Mouse (Mus musculus) forebrain, embryonic 16.5 days (tissue): ENCODE measurements at regions not wholly inside any gene's neighbourhood (a gene's known extent, or its start where the extent isn't known, plus 50 kb on each side); places are given as distances from the start of the nearest gene placed in this dataset.

Experiments
- ATAC-seq: fragments of 200-750 bp; cut with Nextera tagmentation; 2 replicates; pipeline ENCODE4 v1.8.0; 2017; ENCODE audit warnings: mild to moderate bottlenecking, moderate library complexity
- H3K27ac ChIP-seq: fragments of 300-500 bp; sonication (generic); 2 replicates; pipeline ENCODE4 v1.5.1; 2014; ENCODE audit warnings: low read length, control low read depth
- H3K27me3 ChIP-seq: fragments of 300-500 bp; sonication (generic); replicated peaks from 2 replicates; pipeline ENCODE4 v1.6.1; 2014; ENCODE audit warnings: low read length; ENCODE audit not compliant: control insufficient read depth, insufficient read depth
- H3K36me3 ChIP-seq: fragments of 300-500 bp; sonication (generic); 2 replicates; pipeline ENCODE4 v1.6.1; 2014; ENCODE audit not compliant: control insufficient read depth, insufficient read depth
- H3K4me1 ChIP-seq: fragments of 300-500 bp; sonication (generic); replicated peaks from 2 replicates; pipeline ENCODE4 v1.6.1; 2014; ENCODE audit warnings: low read length; ENCODE audit not compliant: control insufficient read depth, insufficient read depth
- H3K4me2 ChIP-seq: fragments of 300-500 bp; sonication (generic); 2 replicates; pipeline ENCODE4 v1.6.1; 2014; ENCODE audit warnings: mild to moderate bottlenecking, low read length, control low read depth
- H3K4me3 ChIP-seq: fragments of 300-500 bp; sonication (generic); replicated peaks from 2 replicates; pipeline ENCODE4 v1.5.1; 2014; ENCODE audit warnings: mild to moderate bottlenecking, low read length, control low read depth
- H3K9ac ChIP-seq: fragments of 300-500 bp; sonication (generic); replicated peaks from 2 replicates; pipeline ENCODE4 v1.6.1; 2014; ENCODE audit warnings: low read depth, low read length, control low read depth
- H3K9me3 ChIP-seq: fragments of 300-500 bp; sonication (generic); 2 replicates; pipeline ENCODE4 v1.6.1; 2016; ENCODE audit warnings: low read length; ENCODE audit not compliant: control insufficient read depth
- WGBS: fragments of 180-500 bp; shearing (Covaris S2); extraction: QIAGEN DNeasy Blood & Tissue Kit; methylation state at CpG from one replicate; pipeline ENCODE4 v1.1.7; 2014; 5-methylcytosine and 5-hydroxymethylcytosine counted together

GRCm38 (mm10) chr6:143439484-143439883 lies 272.5 kb downstream of the Etnk1 start:
- ATAC-seq: peak; percentile 59; the same call in 1 of the 2 replicates
- Histone ChIP-seq H3K4me1 (peaks cover 17% of the 10 kb centered on the region), H3K4me3 (no peak overlapping the region), H3K9ac (no peak overlapping the region), H3K27ac (no peak overlapping the region), H3K27me3 (no peaks in the 10 kb centered on the region), H3K4me2 (no peak overlapping the region), H3K36me3 (no peaks in the 10 kb centered on the region), H3K9me3 (no peaks in the 10 kb centered on the region)
- WGBS: 63% methylated on average over 10 of the region's 10 CpGs

- ATAC-seq: no peak
- H3K4me2 ChIP-seq: no peak overlapping the region
- no peaks in the 10 kb centered on the region for H3K9me3 ChIP-seq
- H3K27ac ChIP-seq: no peak overlapping the region
- H3K4me3 ChIP-seq: no peak overlapping the region
- no peak overlapping the region for H3K9ac ChIP-seq
- H3K27me3 ChIP-seq: no peaks in the 10 kb centered on the region
- peaks cover 17% of the 10 kb centered on the region for H3K4me1 ChIP-seq
- no peaks in the 10 kb centered on the region for H3K36me3 ChIP-seq
- 74% methylated on average over 15 of the region's 15 CpGs for WGBS
These were observed 273.4 kb downstream of the Etnk1 start for GRCm38 (mm10) chr6:143440237-143440950.

- 89% methylated on average over 8 of the region's 8 CpGs for WGBS
These were observed 275.3 kb downstream of the Etnk1 start for GRCm38 (mm10) chr6:143442361-143442760.

GRCm38 (mm10) chr6:143443446-143443845 lies 276.4 kb downstream of the Etnk1 start:
- Histone ChIP-seq H3K9me3 (no peaks in the 10 kb centered on the region), H3K27ac (no peak overlapping the region), H3K36me3 (no peaks in the 10 kb centered on the region), H3K4me1 (no peaks in the 10 kb centered on the region), H3K4me2 (no peak overlapping the region), H3K4me3 (no peak overlapping the region), H3K9ac (no peak overlapping the region), H3K27me3 (no peaks in the 10 kb centered on the region)
- no peak for ATAC-seq
- WGBS: 77% methylated on average over 6 of the region's 6 CpGs

More at GRCm38 (mm10) chr6:143442361-143442760, 275.3 kb downstream of the Etnk1 start:
- Histone ChIP-seq H3K27me3 (no peaks in the 10 kb centered on the region), H3K9me3 (no peaks in the 10 kb centered on the region), H3K27ac (no peak overlapping the region), H3K4me1 (peaks cover 8% of the 10 kb centered on the region), H3K4me2 (no peak overlapping the region), H3K9ac (no peak overlapping the region), H3K4me3 (no peak overlapping the region), H3K36me3 (no peaks in the 10 kb centered on the region)
- ATAC-seq: no peak

- H3K36me3 ChIP-seq: no peaks in the 10 kb centered on the region
These were observed 277.8 kb downstream of the Etnk1 start for GRCm38 (mm10) chr6:143444782-143445181.

GRCm38 (mm10) chr6:143445834-143446552 lies 279.0 kb downstream of the Etnk1 start:
- Histone ChIP-seq H3K36me3 (no peaks in the 10 kb centered on the region), H3K4me3 (no peak overlapping the region), H3K9ac (no peak overlapping the region), H3K27me3 (no peaks in the 10 kb centered on the region), H3K4me1 (no peaks in the 10 kb centered on the region), H3K27ac (no peak overlapping the region), H3K4me2 (no peak overlapping the region), H3K9me3 (no peaks in the 10 kb centered on the region)
- WGBS: 79% methylated on average over 13 of the region's 13 CpGs
- ATAC-seq: no peak

More at GRCm38 (mm10) chr6:143444782-143445181, 277.8 kb downstream of the Etnk1 start:
- no peaks in the 10 kb centered on the region for H3K9me3 ChIP-seq
- 81% methylated on average over 3 of the region's 3 CpGs for WGBS
- ATAC-seq: no peak
- H3K4me3 ChIP-seq: no peak overlapping the region
- H3K4me1 ChIP-seq: no peaks in the 10 kb centered on the region
- no peak overlapping the region for H3K9ac ChIP-seq
- no peak overlapping the region for H3K4me2 ChIP-seq
- H3K27me3 ChIP-seq: no peaks in the 10 kb centered on the region
- H3K27ac ChIP-seq: no peak overlapping the region

- Histone ChIP-seq H3K9ac (no peak overlapping the region), H3K27ac (no peak overlapping the region), H3K4me3 (no peak overlapping the region), H3K9me3 (no peaks in the 10 kb centered on the region), H3K4me2 (no peak overlapping the region), H3K36me3 (no peaks in the 10 kb centered on the region), H3K27me3 (no peaks in the 10 kb centered on the region), H3K4me1 (no peaks in the 10 kb centered on the region)
- ATAC-seq: no peak
- WGBS: 57% methylated on average over 5 of the region's 5 CpGs
These were observed 280.0 kb downstream of the Etnk1 start for GRCm38 (mm10) chr6:143447060-143447459.

- Histone ChIP-seq H3K27ac (no peak overlapping the region), H3K4me3 (no peak overlapping the region), H3K36me3 (no peaks in the 10 kb centered on the region), H3K4me2 (no peak overlapping the region), H3K27me3 (no peaks in the 10 kb centered on the region), H3K9ac (no peak overlapping the region), H3K9me3 (no peaks in the 10 kb centered on the region), H3K4me1 (no peaks in the 10 kb centered on the region)
- no peak for ATAC-seq
- WGBS: 82% methylated on average over 4 of the region's 4 CpGs
These were observed 282.1 kb downstream of the Etnk1 start for GRCm38 (mm10) chr6:143449071-143449470.

GRCm38 (mm10) chr6:143451869-143452268 lies 284.8 kb downstream of the Etnk1 start:
- Histone ChIP-seq H3K9me3 (no peaks in the 10 kb centered on the region), H3K27ac (no peak overlapping the region), H3K36me3 (no peaks in the 10 kb centered on the region), H3K27me3 (no peaks in the 10 kb centered on the region), H3K4me2 (no peak overlapping the region), H3K9ac (no peak overlapping the region), H3K4me1 (no peaks in the 10 kb centered on the region), H3K4me3 (no peak overlapping the region)
- WGBS: 93% methylated on average over 6 of the region's 6 CpGs
- ATAC-seq: no peak
